13 mouse cellular contexts compared by ENCODE assay signal in genomic region chr17:9931526-9931925, GRCm38 (mm10).
"Had no signal": no experiment of that assay in that cellular context is flagged by ENCODE, and none has a peak within 500 bp of the region (broad histone marks: within the 10 kb centered on the region; RNA-seq: fewer than 3 reads in every experiment).

No protein-coding gene starts in this region.

- ATAC-seq: lung, postnatal 0 days; midbrain, embryonic 15.5 days had no signal

- H3K36me3 ChIP-seq: limb, embryonic 10.5 days; liver, embryonic 15.5 days; midbrain, embryonic 15.5 days had no signal

- H3K27me3 ChIP-seq: liver, embryonic 15.5 days; midbrain, embryonic 15.5 days had no signal

- H3K27ac ChIP-seq: layer of hippocampus, adult 2 months; limb, embryonic 10.5 days; liver, embryonic 15.5 days; midbrain, embryonic 15.5 days had no signal

- H3K4me3 ChIP-seq: layer of hippocampus, adult 2 months; limb, embryonic 10.5 days; liver, embryonic 15.5 days; midbrain, embryonic 15.5 days had no signal

- H3K9ac ChIP-seq: liver, embryonic 15.5 days; midbrain, embryonic 15.5 days had no signal

- H3K4me2 ChIP-seq: liver, embryonic 11.5 days; liver, embryonic 15.5 days; midbrain, embryonic 11.5 days; midbrain, embryonic 15.5 days had no signal

- H3K4me1 ChIP-seq: liver, embryonic 15.5 days had no signal

- DNase-seq: kidney, adult 18-20 months; kidney, postnatal 10 days; kidney, postnatal 4 days; lung, adult 2 months; lung, postnatal 4 days; thymus, postnatal 36 days had no signal

- H3K9me3 ChIP-seq: limb, embryonic 10.5 days; liver, embryonic 15.5 days; midbrain, embryonic 15.5 days had no signal
